Mouse (Mus musculus): ENCODE measurements around the gene Prnp. TPM values are rescaled to one million over a fixed set of nuclear protein-coding genes. Genes with fewer than 3 reads are reported as not detected.
A peak's percentile ranks its signal among the peaks of the same experiment; 100 is the strongest.

Prnp gene
- polyA plus RNA-seq, 1 experiment: 144 TPM

- no peak overlapping the region for H3K27ac ChIP-seq (ENCODE audit: insufficient read depth, low read depth, low read length)
- H3K4me1 ChIP-seq (ENCODE audit: control insufficient read depth, insufficient read depth, low read length): no peaks in the 10 kb centered on the region
- TF ChIP-seq CTCF (conservative IDR thresholded peaks at IDR 0.05; ENCODE audit: insufficient read depth, insufficient read length, low read depth, low read length) (no peak), POLR2A (IDR thresholded peaks at IDR 0.05; ENCODE audit: low read depth, low read length) (no peak)
- H3K36me3 ChIP-seq (ENCODE audit: control insufficient read depth, insufficient read depth, low read length): no peaks in the 10 kb centered on the region
- no peaks in the 10 kb centered on the region for H3K27me3 ChIP-seq (replicated peaks; ENCODE audit: control insufficient read depth, insufficient read depth, low read length)
- DNase-seq: no peak
- 75% methylated on average over 3 of the region's 3 CpGs for WGBS
- no peak overlapping the region for H3K4me3 ChIP-seq (ENCODE audit: insufficient read depth, low read depth, low read length)
Measured at GRCm38 (mm10) chr2:131976663-131977062, 66.9 kb downstream of the Prnp start.

- Histone ChIP-seq H3K27me3 (replicated peaks; ENCODE audit: control insufficient read depth, insufficient read depth, low read length) (no peaks in the 10 kb centered on the region), H3K4me3 (ENCODE audit: insufficient read depth, low read depth, low read length) (no peak overlapping the region), H3K4me1 (ENCODE audit: control insufficient read depth, insufficient read depth, low read length) (no peaks in the 10 kb centered on the region), H3K36me3 (ENCODE audit: control insufficient read depth, insufficient read depth, low read length) (no peaks in the 10 kb centered on the region), H3K27ac (ENCODE audit: insufficient read depth, low read depth, low read length) (no peak overlapping the region)
- TF ChIP-seq POLR2A (IDR thresholded peaks at IDR 0.05; ENCODE audit: low read depth, low read length) (no peak), CTCF (conservative IDR thresholded peaks at IDR 0.05; ENCODE audit: insufficient read depth, insufficient read length, low read depth, low read length) (no peak)
- WGBS: 49% methylated on average over 9 of the region's 9 CpGs
- peak; percentile 72 for DNase-seq
Measured at GRCm38 (mm10) chr2:131980866-131981265, 71.1 kb downstream of the Prnp start.

GRCm38 (mm10) chr2:131982546-131983196, 72.9 kb downstream of the Prnp start:
- 13% methylated on average over 6 of the region's 6 CpGs for WGBS
- TF ChIP-seq POLR2A (IDR thresholded peaks at IDR 0.05; ENCODE audit: low read depth, low read length): no peak
- TF ChIP-seq CTCF (conservative IDR thresholded peaks at IDR 0.05; ENCODE audit: insufficient read depth, insufficient read length, low read depth, low read length): peak; percentile 99

GRCm38 (mm10) chr2:131987950-131988349, 78.2 kb downstream of the Prnp start:
- no peak for DNase-seq
- H3K27me3 ChIP-seq (replicated peaks; ENCODE audit: control insufficient read depth, insufficient read depth, low read length): no peaks in the 10 kb centered on the region
- H3K4me3 ChIP-seq (ENCODE audit: insufficient read depth, low read depth, low read length): no peak overlapping the region
- TF ChIP-seq POLR2A (IDR thresholded peaks at IDR 0.05; ENCODE audit: low read depth, low read length): no peak
- TF ChIP-seq CTCF (conservative IDR thresholded peaks at IDR 0.05; ENCODE audit: insufficient read depth, insufficient read length, low read depth, low read length): no peak
- WGBS: 40% methylated on average over 3 of the region's 3 CpGs
- no peaks in the 10 kb centered on the region for H3K4me1 ChIP-seq (ENCODE audit: control insufficient read depth, insufficient read depth, low read length)
- no peak overlapping the region for H3K27ac ChIP-seq (ENCODE audit: insufficient read depth, low read depth, low read length)
- no peaks in the 10 kb centered on the region for H3K36me3 ChIP-seq (ENCODE audit: control insufficient read depth, insufficient read depth, low read length)

More at GRCm38 (mm10) chr2:131982546-131983196, 72.9 kb downstream of the Prnp start:
- H3K36me3 ChIP-seq (ENCODE audit: control insufficient read depth, insufficient read depth, low read length): no peaks in the 10 kb centered on the region
- H3K27ac ChIP-seq (ENCODE audit: insufficient read depth, low read depth, low read length): no peak overlapping the region
- H3K27me3 ChIP-seq (replicated peaks; ENCODE audit: control insufficient read depth, insufficient read depth, low read length): no peaks in the 10 kb centered on the region
- H3K4me1 ChIP-seq (ENCODE audit: control insufficient read depth, insufficient read depth, low read length): no peaks in the 10 kb centered on the region
- no peak overlapping the region for H3K4me3 ChIP-seq (ENCODE audit: insufficient read depth, low read depth, low read length)
- DNase-seq: peak; percentile 68

Other genes starting within 250 kb of the Prnp start
- gene Erv3, start 50.2 kb upstream of the Prnp start, polyA plus RNA-seq (2012; rRNA removed): not detected in 2 replicates
- gene Prn, start within 50 bp of the Prnp start, polyA plus RNA-seq (2012; rRNA removed): not detected in 2 replicates
- gene Prnd, start 40.9 kb downstream of the Prnp start, polyA plus RNA-seq (2012; rRNA removed): 0.92 and 1.0 TPM in 2 replicates
- gene Rassf2, start 120.3 kb downstream of the Prnp start, polyA plus RNA-seq (2012; rRNA removed): 4.6 and 9.2 TPM in 2 replicates
- gene Slc23a2, start 235.2 kb downstream of the Prnp start, polyA plus RNA-seq (2012; rRNA removed): 15.3 and 15.7 TPM in 2 replicates

Measured in kidney, adult 2 months (tissue).